Mouse (Mus musculus) regulatory T cell (primary cell): ENCODE data around the gene Grin1.
"Not testable (repeated sequence)": the region's sequence is repeated elsewhere in the genome, so short reads cannot be mapped to it uniquely, and the experiment has no call there.

Experiments
- in situ Hi-C: fragments of 300-600 bp; cut with MboI, MseI; formaldehyde crosslinking; loops from one replicate; pipeline ENCODE4 v1.15.1; 2025; ENCODE audit warnings: high pct_unique_total_duplicates

Gene Grin1

GRCm38 (mm10) chr2:25286837-25287636 is 31.9 kb downstream of the Grin1 start:
- in situ Hi-C loops, result no loop called here

- in situ Hi-C loops, result no loop called here
Measured at GRCm38 (mm10) chr2:25286314-25286713, 32.7 kb downstream of the Grin1 start.

GRCm38 (mm10) chr2:25285551-25285950 is 33.4 kb downstream of the Grin1 start:
- in situ Hi-C loops, result no loop called here

- in situ Hi-C loops, result no loop called here
Measured at GRCm38 (mm10) chr2:25278928-25279882, 39.8 kb downstream of the Grin1 start.

- in situ Hi-C loops, result no loop called here
Measured at GRCm38 (mm10) chr2:25273010-25273409, 46.0 kb downstream of the Grin1 start.

- in situ Hi-C loops, result no loop called here
Measured at GRCm38 (mm10) chr2:25272515-25272914, 46.5 kb downstream of the Grin1 start.

- in situ Hi-C loops, result no loop called here
Measured at GRCm38 (mm10) chr2:25271827-25272511, 47.0 kb downstream of the Grin1 start, which contains the start of the genes Ssna1 and Anapc2. TSS of gene Ssna1 (minus strand) at chr2:25272438. TSS of gene Anapc2 (plus strand) at chr2:25272478.

GRCm38 (mm10) chr2:25267746-25268309 is 51.2 kb downstream of the Grin1 start:
- in situ Hi-C loops, result no loop called here

- in situ Hi-C loops, result no loop called here
Measured at GRCm38 (mm10) chr2:25267241-25267640, 51.7 kb downstream of the Grin1 start.

- in situ Hi-C loops, result no loop called here
Measured at GRCm38 (mm10) chr2:25266720-25267119, 52.3 kb downstream of the Grin1 start.

GRCm38 (mm10) chr2:25265897-25266656 is 52.9 kb downstream of the Grin1 start:
- in situ Hi-C loops, result no loop called here

- in situ Hi-C loops, result no loop called here
Measured at GRCm38 (mm10) chr2:25264851-25265250, 54.1 kb downstream of the Grin1 start.

- in situ Hi-C loops, result no loop called here
Measured at GRCm38 (mm10) chr2:25264286-25264660, 54.7 kb downstream of the Grin1 start.

GRCm38 (mm10) chr2:25263623-25264285 is 55.2 kb downstream of the Grin1 start:
- in situ Hi-C loops, result no loop called here

GRCm38 (mm10) chr2:25262795-25263622 is 56.0 kb downstream of the Grin1 start:
- in situ Hi-C loops, result no loop called here

GRCm38 (mm10) chr2:25262291-25262767 is 56.7 kb downstream of the Grin1 start, which contains the start of gene Tprn:
TSS of gene Tprn (plus strand) at chr2:25262618.
- in situ Hi-C loops, result no loop called here

- in situ Hi-C loops, result no loop called here
Measured at GRCm38 (mm10) chr2:25261870-25262269, 57.1 kb downstream of the Grin1 start.

- in situ Hi-C loops, result no loop called here
Measured at GRCm38 (mm10) chr2:25258887-25259286, 60.1 kb downstream of the Grin1 start.

GRCm38 (mm10) chr2:25257250-25257649 is 61.7 kb downstream of the Grin1 start:
- in situ Hi-C loops, result not testable (repeated sequence)
